Mouse (Mus musculus) layer of hippocampus, adult 9-10 months (tissue): Measurements from ENCODE around the gene Adamts8.

ENCODE experiments used
- DNase-seq: peaks from one replicate; pipeline ENCODE4 v3.0.0; 2022; ENCODE audit warnings: low spot score

The Adamts8 gene

DNA sequence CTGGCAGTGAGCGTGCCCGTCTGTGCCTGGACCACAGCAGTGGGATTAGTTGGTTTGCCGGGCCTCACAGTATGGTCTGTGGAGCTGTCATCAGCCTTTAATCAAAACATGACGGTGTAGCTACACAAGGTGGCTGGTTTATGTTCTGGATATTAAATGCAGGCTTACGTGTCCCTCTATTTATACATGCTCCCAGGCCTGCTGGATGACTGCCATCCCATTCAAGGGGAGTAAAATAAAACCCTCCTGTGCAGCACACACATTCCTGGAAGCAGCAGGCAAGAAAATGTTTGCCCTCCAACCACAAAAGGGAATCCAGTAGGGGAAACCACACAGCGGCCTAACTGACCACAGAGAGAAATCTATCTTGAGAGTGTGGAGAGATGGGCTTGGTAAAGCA, 43.4 kb downstream of the Adamts8 start:
- DNase-seq = no peak

DNA sequence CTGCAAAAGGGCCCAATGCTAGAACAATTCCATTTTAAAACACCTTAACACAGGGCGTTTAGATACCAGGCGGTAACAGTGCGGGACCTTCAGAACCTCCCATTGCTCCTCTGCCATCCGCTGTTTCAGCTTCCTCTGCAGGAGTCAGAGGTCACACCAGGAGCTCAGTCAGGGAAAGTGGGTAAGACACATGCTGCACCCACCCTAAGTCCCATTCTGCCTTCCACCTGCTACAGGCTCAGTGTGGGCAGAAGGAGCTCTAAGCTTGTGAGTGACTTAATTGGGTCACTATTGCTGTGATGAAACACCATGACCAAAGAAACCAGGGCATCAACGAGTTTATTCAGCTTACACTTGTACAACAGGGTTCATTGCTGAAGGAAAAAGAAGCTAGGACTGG, 50.7 kb downstream of the Adamts8 start:
- no peak for DNase-seq

GRCm38 (mm10) chr9:30996590-30997562, 54.5 kb downstream of the Adamts8 start:
- no peak for DNase-seq

GRCm38 (mm10) chr9:31000641-31001040, 58.3 kb downstream of the Adamts8 start:
- DNase-seq = no peak

- no peak for DNase-seq
Measured at GRCm38 (mm10) chr9:31002528-31002927, 60.2 kb downstream of the Adamts8 start.

DNA sequence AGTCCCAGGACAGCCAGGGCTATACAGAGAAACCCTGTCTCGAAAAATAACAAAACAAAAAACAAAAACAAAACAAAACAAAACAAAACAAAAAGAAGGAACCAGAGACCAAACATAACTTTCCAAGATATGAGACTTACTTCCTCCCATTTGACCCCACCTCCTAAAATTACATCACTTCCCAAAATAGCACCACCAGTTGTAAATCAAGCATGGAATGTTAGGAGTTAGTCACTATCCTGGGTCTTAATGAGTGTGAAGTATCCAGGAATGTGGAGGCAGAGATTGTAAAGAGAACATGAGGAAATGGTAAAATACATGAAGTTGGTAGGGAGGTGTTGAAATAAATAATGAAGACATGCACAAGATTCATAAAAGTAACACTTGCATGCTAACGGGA, 67.0 kb downstream of the Adamts8 start:
- DNase-seq = no peak

DNA sequence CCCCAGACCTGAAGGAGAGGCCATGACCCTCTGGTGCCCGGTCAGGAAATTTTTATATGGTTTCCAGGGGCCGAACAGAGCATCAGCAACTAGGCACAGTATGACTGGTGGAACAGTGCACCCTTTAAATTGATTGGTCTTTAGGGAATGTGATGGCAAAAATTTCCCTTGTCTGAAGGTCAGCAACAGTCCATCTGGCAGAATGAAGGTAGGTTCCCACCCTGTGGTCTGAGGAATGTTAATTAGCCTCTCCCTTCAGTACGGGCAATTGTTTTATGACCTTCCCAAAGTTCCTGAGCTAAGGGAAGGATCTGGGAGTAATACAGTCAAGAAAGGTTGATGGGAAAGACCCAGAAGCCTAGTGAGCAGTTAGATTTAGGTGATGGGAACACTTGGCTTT, 67.7 kb downstream of the Adamts8 start:
- no peak for DNase-seq

DNA sequence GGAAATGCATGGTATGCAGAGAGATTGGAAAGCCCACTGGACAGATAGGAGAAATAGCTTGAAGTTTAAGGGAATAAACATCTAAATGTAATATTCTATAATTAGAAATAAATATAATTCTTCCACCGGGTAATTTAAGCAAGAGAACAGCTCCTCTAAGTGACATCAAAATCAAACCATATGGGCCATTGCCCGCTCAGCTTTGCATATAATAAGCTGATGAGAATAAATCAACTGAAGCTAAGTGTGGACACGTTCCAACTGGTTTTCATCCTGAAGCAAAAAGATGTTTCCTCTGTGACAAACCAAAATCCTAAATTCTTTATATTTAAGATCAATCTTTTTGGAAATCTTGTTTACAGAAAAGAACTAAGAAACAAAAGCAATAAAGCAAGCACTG, 68.4 kb downstream of the Adamts8 start:
- DNase-seq = no peak

DNA sequence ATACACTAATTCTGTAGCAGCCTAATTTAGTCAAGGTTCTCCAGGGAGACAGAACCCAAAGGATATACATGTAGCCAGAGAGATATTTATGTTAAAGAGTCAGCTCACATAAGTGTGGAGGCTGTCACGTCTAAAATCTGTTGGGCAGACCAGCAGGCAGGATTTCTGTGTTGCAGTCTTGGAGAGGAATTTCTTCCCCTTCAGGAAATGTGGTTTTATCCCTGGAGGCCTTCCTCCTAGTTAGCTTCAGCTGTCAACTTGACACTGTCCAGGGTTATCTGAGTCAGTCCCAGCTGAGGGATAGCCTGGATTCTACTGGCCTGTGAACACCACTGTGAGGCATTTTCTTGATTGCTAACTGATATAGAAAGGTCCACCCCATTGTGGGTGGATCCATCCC, 69.2 kb downstream of the Adamts8 start:
- DNase-seq = no peak

- no peak for DNase-seq
Measured at GRCm38 (mm10) chr9:31012674-31013073, 70.3 kb downstream of the Adamts8 start.

DNA sequence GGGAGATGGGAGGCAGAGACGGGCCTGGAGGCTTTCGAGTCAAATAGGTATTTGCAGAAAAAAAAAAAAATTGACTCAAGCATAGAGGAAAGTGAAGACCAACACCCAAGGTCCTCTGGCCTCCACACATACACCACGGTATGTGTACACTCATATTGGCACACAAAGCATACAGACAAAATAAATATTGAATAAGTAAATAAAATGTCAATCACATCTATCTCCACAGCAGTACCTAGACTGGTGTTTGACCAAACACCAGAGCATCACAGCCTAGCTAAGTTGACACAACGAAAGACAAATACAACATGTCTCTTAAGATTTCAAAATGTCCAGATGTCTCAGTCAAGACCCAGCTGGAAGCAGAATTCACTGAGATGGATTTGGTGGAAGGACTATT, 71.1 kb downstream of the Adamts8 start:
- DNase-seq = no peak
